Mouse (Mus musculus): ENCODE measurements at regions not wholly inside any gene's neighbourhood (a gene's known extent, or its start where the extent isn't known, plus 50 kb on each side); places are given as distances from the start of the nearest gene placed in this dataset.

DNA sequence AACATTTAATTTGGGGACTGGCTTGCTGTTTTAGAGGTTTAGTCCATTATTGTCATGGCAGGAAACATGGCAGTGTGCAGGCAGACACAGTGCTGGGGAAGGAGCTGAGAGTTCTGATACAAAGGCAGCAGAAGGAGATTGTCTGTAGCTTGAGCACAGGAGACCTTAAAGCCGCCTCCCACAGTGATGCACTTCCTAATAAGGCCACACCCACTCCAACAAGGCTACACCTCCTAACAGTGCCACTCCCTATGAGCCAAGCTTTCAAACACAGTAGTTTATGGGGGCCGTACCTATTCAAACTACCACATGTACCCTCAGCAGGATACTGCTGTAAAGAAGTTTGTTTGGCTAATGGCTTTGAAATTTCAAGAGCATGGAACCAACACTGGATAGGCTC lies 113.3 kb upstream of the Zfp217 start:
- DNase-seq, result no peak
- no peak overlapping the region for H3K4me3 ChIP-seq (ENCODE audit: control insufficient read depth, insufficient read depth, low read length)
- no peak overlapping the region for H3K27ac ChIP-seq (ENCODE audit: control insufficient read depth, insufficient read depth, low read length)
- no peaks in the 10 kb centered on the region for H3K36me3 ChIP-seq (ENCODE audit: control insufficient read depth, insufficient read depth, low read length)
- H3K27me3 ChIP-seq (ENCODE audit: control insufficient read depth, insufficient read depth, low read length), result no peaks in the 10 kb centered on the region
- WGBS, result 100% methylated on average over 2 of the region's 2 CpGs
- no peak for TF ChIP-seq POLR2A (IDR thresholded peaks at IDR 0.05; ENCODE audit: control insufficient read depth, extremely low read depth, insufficient read depth, low read length, poor library complexity)
- no peak for TF ChIP-seq CTCF (IDR thresholded peaks at IDR 0.05; ENCODE audit: borderline replicate concordance, control insufficient read depth, extremely low read depth, insufficient read depth, low read length, poor library complexity)
- no peaks in the 10 kb centered on the region for H3K4me1 ChIP-seq (replicated peaks; ENCODE audit: control insufficient read depth, insufficient read depth, low read length)

DNA sequence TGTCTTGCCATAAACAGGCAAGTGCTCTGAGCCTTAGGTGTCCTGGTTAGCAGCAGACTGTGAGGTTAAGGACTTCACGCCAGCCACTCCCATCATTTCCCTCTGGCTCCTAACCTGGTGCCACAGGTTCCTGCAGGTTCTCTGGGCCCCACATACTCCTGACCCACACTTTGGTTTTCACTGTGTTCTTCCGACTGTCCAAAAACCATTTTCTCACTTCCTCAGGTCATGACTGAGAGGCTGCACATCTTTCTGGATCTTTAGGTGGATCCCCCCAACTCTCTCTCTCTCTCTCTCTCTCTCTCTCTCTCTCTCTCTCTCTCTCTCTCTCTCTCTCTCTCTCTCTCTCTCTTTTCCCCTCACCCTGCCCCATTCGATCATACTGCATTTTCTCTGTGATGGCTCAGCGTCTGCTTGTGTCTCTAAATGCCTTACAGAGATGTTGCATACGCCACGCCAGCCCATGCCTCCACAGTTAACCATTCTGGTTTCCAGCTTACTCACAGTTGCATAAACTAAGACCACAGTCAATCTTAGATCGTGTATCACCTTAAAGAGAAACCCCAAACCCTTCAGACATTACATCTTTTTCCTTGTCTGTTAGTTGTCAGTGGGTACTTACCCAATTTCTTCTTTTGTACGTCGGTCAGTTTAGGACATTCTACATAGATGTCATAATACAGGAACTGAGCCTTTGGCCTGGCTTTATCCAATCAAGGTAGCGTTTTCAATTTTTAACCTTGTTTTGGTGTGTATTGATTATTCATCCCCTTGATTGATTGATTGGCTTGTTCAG lies 112.0 kb upstream of the Zfp217 start:
- WGBS, result 94% methylated on average over 10 of the region's 10 CpGs
- TF ChIP-seq POLR2A (IDR thresholded peaks at IDR 0.05; ENCODE audit: control insufficient read depth, extremely low read depth, insufficient read depth, low read length, poor library complexity) (no peak), CTCF (IDR thresholded peaks at IDR 0.05; ENCODE audit: borderline replicate concordance, control insufficient read depth, extremely low read depth, insufficient read depth, low read length, poor library complexity) (no peak)
- no peak overlapping the region for H3K4me3 ChIP-seq (ENCODE audit: control insufficient read depth, insufficient read depth, low read length)
- H3K4me1 ChIP-seq (replicated peaks; ENCODE audit: control insufficient read depth, insufficient read depth, low read length), result no peaks in the 10 kb centered on the region
- H3K36me3 ChIP-seq (ENCODE audit: control insufficient read depth, insufficient read depth, low read length), result no peaks in the 10 kb centered on the region
- no peak overlapping the region for H3K27ac ChIP-seq (ENCODE audit: control insufficient read depth, insufficient read depth, low read length)
- DNase-seq, result no peak
- no peaks in the 10 kb centered on the region for H3K27me3 ChIP-seq (ENCODE audit: control insufficient read depth, insufficient read depth, low read length)

GRCm38 (mm10) chr2:170258367-170258766 lies 110.5 kb upstream of the Zfp217 start:
- Histone ChIP-seq H3K36me3 (ENCODE audit: control insufficient read depth, insufficient read depth, low read length) (no peaks in the 10 kb centered on the region), H3K4me3 (ENCODE audit: control insufficient read depth, insufficient read depth, low read length) (no peak overlapping the region), H3K4me1 (replicated peaks; ENCODE audit: control insufficient read depth, insufficient read depth, low read length) (peaks cover under 1% of the 10 kb centered on the region), H3K27ac (ENCODE audit: control insufficient read depth, insufficient read depth, low read length) (no peak overlapping the region), H3K27me3 (ENCODE audit: control insufficient read depth, insufficient read depth, low read length) (no peaks in the 10 kb centered on the region)
- no peak for DNase-seq
- TF ChIP-seq POLR2A (IDR thresholded peaks at IDR 0.05; ENCODE audit: control insufficient read depth, extremely low read depth, insufficient read depth, low read length, poor library complexity), result no peak
- TF ChIP-seq CTCF (IDR thresholded peaks at IDR 0.05; ENCODE audit: borderline replicate concordance, control insufficient read depth, extremely low read depth, insufficient read depth, low read length, poor library complexity), result no peak
- WGBS, result 73% methylated on average over 13 of the region's 13 CpGs

- no peaks in the 10 kb centered on the region for H3K36me3 ChIP-seq (ENCODE audit: control insufficient read depth, insufficient read depth, low read length)
- TF ChIP-seq CTCF (IDR thresholded peaks at IDR 0.05; ENCODE audit: borderline replicate concordance, control insufficient read depth, extremely low read depth, insufficient read depth, low read length, poor library complexity) (no peak), POLR2A (IDR thresholded peaks at IDR 0.05; ENCODE audit: control insufficient read depth, extremely low read depth, insufficient read depth, low read length, poor library complexity) (no peak)
- H3K27me3 ChIP-seq (ENCODE audit: control insufficient read depth, insufficient read depth, low read length), result no peaks in the 10 kb centered on the region
- H3K4me3 ChIP-seq (ENCODE audit: control insufficient read depth, insufficient read depth, low read length), result no peak overlapping the region
- H3K4me1 ChIP-seq (replicated peaks; ENCODE audit: control insufficient read depth, insufficient read depth, low read length), result peaks cover 7% of the 10 kb centered on the region
- WGBS, result 94% methylated on average over 5 of the region's 5 CpGs
- H3K27ac ChIP-seq (ENCODE audit: control insufficient read depth, insufficient read depth, low read length), result no peak overlapping the region
- no peak for DNase-seq
Measured at GRCm38 (mm10) chr2:170257671-170258235, 109.8 kb upstream of the Zfp217 start.

GRCm38 (mm10) chr2:170255997-170256396 lies 108.1 kb upstream of the Zfp217 start:
- Histone ChIP-seq H3K4me3 (ENCODE audit: control insufficient read depth, insufficient read depth, low read length) (no peak overlapping the region), H3K27ac (ENCODE audit: control insufficient read depth, insufficient read depth, low read length) (no peak overlapping the region), H3K27me3 (ENCODE audit: control insufficient read depth, insufficient read depth, low read length) (no peaks in the 10 kb centered on the region), H3K4me1 (replicated peaks; ENCODE audit: control insufficient read depth, insufficient read depth, low read length) (peaks cover 14% of the 10 kb centered on the region), H3K36me3 (ENCODE audit: control insufficient read depth, insufficient read depth, low read length) (no peaks in the 10 kb centered on the region)
- DNase-seq, result no peak
- over 99% methylated on average over 5 of the region's 5 CpGs for WGBS
- no peak for TF ChIP-seq POLR2A (IDR thresholded peaks at IDR 0.05; ENCODE audit: control insufficient read depth, extremely low read depth, insufficient read depth, low read length, poor library complexity)
- TF ChIP-seq CTCF (IDR thresholded peaks at IDR 0.05; ENCODE audit: borderline replicate concordance, control insufficient read depth, extremely low read depth, insufficient read depth, low read length, poor library complexity), result no peak

DNA sequence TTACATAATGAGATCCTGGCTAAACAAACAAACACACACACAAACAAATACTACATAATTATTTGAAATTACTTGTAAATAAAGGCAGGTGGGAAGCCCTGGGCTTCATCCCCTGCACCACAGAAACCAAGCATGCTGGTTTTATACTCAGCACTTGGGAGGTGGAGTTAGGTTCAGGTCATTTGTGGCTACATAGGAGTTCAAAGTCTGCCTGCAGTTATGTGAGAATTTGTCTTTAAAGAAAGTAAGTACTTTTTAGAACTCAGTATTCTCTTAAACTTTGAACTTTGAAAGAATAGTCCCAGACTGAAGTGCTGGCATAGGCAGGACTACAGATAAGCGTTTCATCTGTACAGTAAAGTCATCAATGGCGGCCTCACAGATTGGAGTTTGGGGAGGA lies 107.6 kb upstream of the Zfp217 start:
- TF ChIP-seq POLR2A (IDR thresholded peaks at IDR 0.05; ENCODE audit: control insufficient read depth, extremely low read depth, insufficient read depth, low read length, poor library complexity), result no peak
- no peak for TF ChIP-seq CTCF (IDR thresholded peaks at IDR 0.05; ENCODE audit: borderline replicate concordance, control insufficient read depth, extremely low read depth, insufficient read depth, low read length, poor library complexity)
- DNase-seq, result no peak
- 96% methylated on average over 2 of the region's 2 CpGs for WGBS
- Histone ChIP-seq H3K4me3 (ENCODE audit: control insufficient read depth, insufficient read depth, low read length) (no peak overlapping the region), H3K36me3 (ENCODE audit: control insufficient read depth, insufficient read depth, low read length) (no peaks in the 10 kb centered on the region), H3K27me3 (ENCODE audit: control insufficient read depth, insufficient read depth, low read length) (no peaks in the 10 kb centered on the region), H3K27ac (ENCODE audit: control insufficient read depth, insufficient read depth, low read length) (no peak overlapping the region), H3K4me1 (replicated peaks; ENCODE audit: control insufficient read depth, insufficient read depth, low read length) (peaks cover 14% of the 10 kb centered on the region)
